Mouse (Mus musculus) hindbrain, embryonic 12.5 days (tissue): ENCODE measurements around the gene Slc6a17. TPM values are rescaled to one million over a fixed set of nuclear protein-coding genes. Genes with fewer than 3 reads are reported as not detected.

Experiments used
- ATAC-seq: fragments of 200-750 bp; cut with Nextera tagmentation; 2 replicates; pipeline ENCODE4 v1.8.0; 2017; ENCODE audit warnings: moderate TSS enrichment; ENCODE audit not compliant: low FRiP score
- H3K27ac ChIP-seq: fragments of 300-500 bp; sonication (generic); 2 replicates; pipeline ENCODE4 v1.5.1; 2016; ENCODE audit warnings: mild to moderate bottlenecking
- H3K27me3 ChIP-seq: fragments of 300-500 bp; sonication (generic); 2 replicates; pipeline ENCODE4 v1.6.1; 2016; ENCODE audit warnings: mild to moderate bottlenecking
- H3K36me3 ChIP-seq: fragments of 300-500 bp; sonication (generic); 2 replicates; pipeline ENCODE4 v1.6.1; 2016; ENCODE audit warnings: mild to moderate bottlenecking
- H3K4me1 ChIP-seq: fragments of 300-500 bp; sonication (generic); 2 replicates; pipeline ENCODE4 v1.6.1; 2016
- H3K4me2 ChIP-seq: fragments of 300-500 bp; sonication (generic); replicated peaks from 2 replicates; pipeline ENCODE4 v1.6.1; 2016; ENCODE audit warnings: mild to moderate bottlenecking
- H3K4me3 ChIP-seq: fragments of 300-500 bp; sonication (generic); 2 replicates; pipeline ENCODE4 v1.5.1; 2016; ENCODE audit warnings: mild to moderate bottlenecking
- H3K9ac ChIP-seq: fragments of 300-500 bp; sonication (generic); 2 replicates; pipeline ENCODE4 v1.6.1; 2016; ENCODE audit warnings: mild to moderate bottlenecking, moderate library complexity
- H3K9me3 ChIP-seq: fragments of 300-500 bp; sonication (generic); replicated peaks from 2 replicates; pipeline ENCODE4 v1.6.1; 2016; ENCODE audit warnings: mild to moderate bottlenecking
- WGBS: fragments of 180-500 bp; shearing (Covaris S2); methylation state at CpG from one replicate; pipeline ENCODE4 v1.1.7; 2016; 5-methylcytosine and 5-hydroxymethylcytosine counted together
- polyA plus RNA-seq: library from polyadenylated mRNA; unstranded; fragments of >200 nt; fragmentation: Nextera tagmentation; extraction: Ambion mirVana; gene quantifications from 2 replicates; pipeline ENCODE4 v1.2.1, GENCODE M21; 2016

The Slc6a17 gene
- polyA plus RNA-seq, 1 experiment from 2014 or later = 5.6 TPM

GRCm38 (mm10) chr3:107459196-107459772, 58.5 kb downstream of the Slc6a17 start, which contains the start of gene Kcnc4:
Gene Kcnc4, minus strand, starts transcription at chr3:107459552.
- peaks cover 91% of the 10 kb centered on the region for H3K27me3 ChIP-seq
- H3K27ac ChIP-seq = no peak within 1 kb of the TSS
- H3K4me1 ChIP-seq = peaks cover 27% of the 10 kb centered on the region
- H3K9me3 ChIP-seq = no peaks in the 10 kb centered on the region
- H3K4me3 ChIP-seq = peak within 1 kb of the TSS; percentile 57
- H3K36me3 ChIP-seq = no peaks in the 10 kb centered on the region
- peak within 1 kb of the TSS; percentile 98 for H3K4me2 ChIP-seq
- ATAC-seq = peak; percentile 56
- WGBS = 1% methylated on average over 67 of the region's 68 CpGs
- peak within 1 kb of the TSS; percentile 58 for H3K9ac ChIP-seq

GRCm38 (mm10) chr3:107458528-107459195, 59.2 kb downstream of the Slc6a17 start:
- no peak for ATAC-seq
- under 1% methylated on average over 49 of the region's 51 CpGs for WGBS

GRCm38 (mm10) chr3:107458104-107458503, 59.7 kb downstream of the Slc6a17 start:
- 2% methylated on average over 23 of the region's 23 CpGs for WGBS
- Histone ChIP-seq H3K4me3 (peak overlapping the region; percentile 57), H3K9me3 (no peaks in the 10 kb centered on the region), H3K4me1 (peaks cover 27% of the 10 kb centered on the region), H3K27ac (no peak overlapping the region), H3K27me3 (peaks cover 86% of the 10 kb centered on the region), H3K9ac (peak overlapping the region; percentile 27; the same call in 1 of the 2 replicates), H3K4me2 (peak overlapping the region; percentile 98), H3K36me3 (no peaks in the 10 kb centered on the region)
- ATAC-seq = no peak

More at GRCm38 (mm10) chr3:107458528-107459195, 59.2 kb downstream of the Slc6a17 start:
- peak overlapping the region; percentile 98 for H3K4me2 ChIP-seq
- H3K27me3 ChIP-seq = peaks cover 91% of the 10 kb centered on the region
- H3K9me3 ChIP-seq = no peaks in the 10 kb centered on the region
- H3K4me3 ChIP-seq = peak overlapping the region; percentile 57
- no peak overlapping the region for H3K27ac ChIP-seq
- peak overlapping the region; percentile 58 for H3K9ac ChIP-seq
- H3K4me1 ChIP-seq = peaks cover 27% of the 10 kb centered on the region
- no peaks in the 10 kb centered on the region for H3K36me3 ChIP-seq

GRCm38 (mm10) chr3:107454280-107454679, 63.5 kb downstream of the Slc6a17 start:
- peaks cover 58% of the 10 kb centered on the region for H3K27me3 ChIP-seq
- WGBS = 85% methylated on average over 4 of the region's 4 CpGs
- peaks cover 16% of the 10 kb centered on the region for H3K4me1 ChIP-seq
- H3K9me3 ChIP-seq = no peaks in the 10 kb centered on the region
- H3K9ac ChIP-seq = no peak overlapping the region
- no peaks in the 10 kb centered on the region for H3K36me3 ChIP-seq
- no peak overlapping the region for H3K4me2 ChIP-seq
- H3K27ac ChIP-seq = no peak overlapping the region
- no peak for ATAC-seq
- no peak overlapping the region for H3K4me3 ChIP-seq

GRCm38 (mm10) chr3:107446822-107447221, 71.0 kb downstream of the Slc6a17 start:
- H3K27me3 ChIP-seq = 0 out of 2 replicates have a peak, but pooled peaks cover 4% of the 10 kb centered on the region
- no peak overlapping the region for H3K9ac ChIP-seq
- no peak overlapping the region for H3K27ac ChIP-seq
- WGBS = 82% methylated on average over 3 of the region's 3 CpGs
- H3K9me3 ChIP-seq = no peaks in the 10 kb centered on the region
- no peak for ATAC-seq
- no peak overlapping the region for H3K4me3 ChIP-seq
- no peak overlapping the region for H3K4me2 ChIP-seq
- no peaks in the 10 kb centered on the region for H3K4me1 ChIP-seq
- no peaks in the 10 kb centered on the region for H3K36me3 ChIP-seq

GRCm38 (mm10) chr3:107443866-107444265, 74.0 kb downstream of the Slc6a17 start:
- H3K36me3 ChIP-seq = no peaks in the 10 kb centered on the region
- 0 out of 2 replicates have a peak, but pooled peaks cover 6% of the 10 kb centered on the region for H3K27me3 ChIP-seq
- H3K27ac ChIP-seq = no peak overlapping the region
- H3K9me3 ChIP-seq = no peaks in the 10 kb centered on the region; the same call in 1 of the 2 replicates
- no peak overlapping the region for H3K9ac ChIP-seq
- WGBS = 82% methylated on average over 5 of the region's 5 CpGs
- H3K4me2 ChIP-seq = no peak overlapping the region
- H3K4me3 ChIP-seq = no peak overlapping the region
- no peaks in the 10 kb centered on the region for H3K4me1 ChIP-seq
- no peak for ATAC-seq

GRCm38 (mm10) chr3:107442191-107442590, 75.6 kb downstream of the Slc6a17 start:
- no peak overlapping the region for H3K4me2 ChIP-seq
- ATAC-seq = no peak
- no peaks in the 10 kb centered on the region; the same call in 1 of the 2 replicates for H3K9me3 ChIP-seq
- H3K9ac ChIP-seq = no peak overlapping the region
- H3K27me3 ChIP-seq = 0 out of 2 replicates have a peak, but pooled peaks cover 6% of the 10 kb centered on the region
- WGBS = 78% methylated on average over 11 of the region's 11 CpGs
- H3K27ac ChIP-seq = no peak overlapping the region
- H3K4me1 ChIP-seq = no peaks in the 10 kb centered on the region
- no peak overlapping the region for H3K4me3 ChIP-seq
- no peaks in the 10 kb centered on the region for H3K36me3 ChIP-seq

GRCm38 (mm10) chr3:107441306-107441705, 76.5 kb downstream of the Slc6a17 start:
- Histone ChIP-seq H3K27ac (no peak overlapping the region), H3K4me2 (no peak overlapping the region), H3K9me3 (no peaks in the 10 kb centered on the region; the same call in 1 of the 2 replicates), H3K36me3 (no peaks in the 10 kb centered on the region), H3K4me1 (0 out of 2 replicates have a peak, but pooled peaks cover 4% of the 10 kb centered on the region), H3K4me3 (no peak overlapping the region), H3K9ac (no peak overlapping the region), H3K27me3 (0 out of 2 replicates have a peak, but pooled peaks cover 6% of the 10 kb centered on the region)
- ATAC-seq = no peak
- 77% methylated on average over 8 of the region's 8 CpGs for WGBS

GRCm38 (mm10) chr3:107439280-107439679, 78.5 kb downstream of the Slc6a17 start:
- H3K9ac ChIP-seq = no peak overlapping the region
- no peak overlapping the region for H3K27ac ChIP-seq
- ATAC-seq = no peak
- WGBS = 91% methylated on average over 11 of the region's 11 CpGs
- H3K36me3 ChIP-seq = no peaks in the 10 kb centered on the region
- 0 out of 2 replicates have a peak, but pooled peaks cover 4% of the 10 kb centered on the region for H3K4me1 ChIP-seq
- H3K27me3 ChIP-seq = 0 out of 2 replicates have a peak, but pooled peaks cover 5% of the 10 kb centered on the region
- no peak overlapping the region for H3K4me3 ChIP-seq
- no peak overlapping the region for H3K4me2 ChIP-seq
- no peaks in the 10 kb centered on the region; the same call in 1 of the 2 replicates for H3K9me3 ChIP-seq

- no peak overlapping the region for H3K9ac ChIP-seq
- no peaks in the 10 kb centered on the region; the same call in 1 of the 2 replicates for H3K9me3 ChIP-seq
- WGBS = 92% methylated on average over 2 of the region's 2 CpGs
- H3K36me3 ChIP-seq = no peaks in the 10 kb centered on the region
- H3K4me1 ChIP-seq = peaks cover 7% of the 10 kb centered on the region; the same call in 1 of the 2 replicates
- no peak overlapping the region for H3K4me2 ChIP-seq
- no peak overlapping the region for H3K4me3 ChIP-seq
- H3K27me3 ChIP-seq = 0 out of 2 replicates have a peak, but pooled peaks cover 2% of the 10 kb centered on the region
- no peak overlapping the region for H3K27ac ChIP-seq
- ATAC-seq = no peak
These were observed 80.2 kb downstream of the Slc6a17 start for GRCm38 (mm10) chr3:107437666-107438065.

GRCm38 (mm10) chr3:107436434-107436833, 81.4 kb downstream of the Slc6a17 start:
- WGBS = 68% methylated on average over 6 of the region's 6 CpGs
- 0 out of 2 replicates have a peak, but pooled peaks cover 2% of the 10 kb centered on the region for H3K27me3 ChIP-seq
- no peaks in the 10 kb centered on the region for H3K36me3 ChIP-seq
- no peak overlapping the region for H3K4me2 ChIP-seq
- H3K4me1 ChIP-seq = peaks cover 8% of the 10 kb centered on the region; the same call in 1 of the 2 replicates
- no peaks in the 10 kb centered on the region; the same call in 1 of the 2 replicates for H3K9me3 ChIP-seq
- 0 out of 2 replicates have a peak overlapping the region, but pooled peaks have one; percentile 3 for H3K27ac ChIP-seq
- no peak overlapping the region for H3K9ac ChIP-seq
- ATAC-seq = no peak
- H3K4me3 ChIP-seq = no peak overlapping the region

- H3K9me3 ChIP-seq = no peaks in the 10 kb centered on the region
- H3K27ac ChIP-seq = no peak overlapping the region
- H3K27me3 ChIP-seq = no peaks in the 10 kb centered on the region
- no peaks in the 10 kb centered on the region for H3K36me3 ChIP-seq
- no peak overlapping the region for H3K9ac ChIP-seq
- ATAC-seq = 0 out of 2 replicates have a peak, but pooled peaks have one; percentile 21
- H3K4me1 ChIP-seq = peaks cover 13% of the 10 kb centered on the region
- no peak overlapping the region for H3K4me2 ChIP-seq
- no peak overlapping the region for H3K4me3 ChIP-seq
- WGBS = 51% methylated on average over 9 of the region's 9 CpGs
These were observed 84.2 kb downstream of the Slc6a17 start for GRCm38 (mm10) chr3:107433614-107434013.
